Mouse (Mus musculus) Muller cell, postnatal 12 days (primary cell): ENCODE results near the gene Igfbp2.

Experiments used
- DNase-seq: peaks from one replicate; pipeline ENCODE4 v3.0.0-alpha.2; 2015; ENCODE audit errors: inconsistent ontology term

Igfbp2 gene

DNA sequence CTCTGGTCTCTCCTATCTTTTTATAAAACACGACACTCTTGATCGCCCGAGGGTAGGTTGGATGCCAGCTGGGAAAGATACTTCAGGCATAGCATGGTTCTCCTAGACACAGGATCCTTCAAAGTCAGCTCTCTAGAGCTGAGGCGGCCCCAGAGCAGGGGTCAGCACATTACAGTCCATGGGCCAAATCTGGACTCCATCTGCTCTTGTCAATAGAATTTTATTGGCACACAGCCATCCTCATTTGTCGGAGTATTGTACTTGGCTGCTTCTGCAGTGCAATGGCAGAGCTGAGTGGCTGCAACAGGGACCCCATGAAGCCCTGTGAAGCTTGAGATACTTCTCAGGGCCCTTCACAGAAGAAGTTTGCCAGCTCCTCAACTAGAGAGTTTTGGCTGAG lies 9.1 kb upstream of the Igfbp2 start:
- DNase-seq: no peak

DNA sequence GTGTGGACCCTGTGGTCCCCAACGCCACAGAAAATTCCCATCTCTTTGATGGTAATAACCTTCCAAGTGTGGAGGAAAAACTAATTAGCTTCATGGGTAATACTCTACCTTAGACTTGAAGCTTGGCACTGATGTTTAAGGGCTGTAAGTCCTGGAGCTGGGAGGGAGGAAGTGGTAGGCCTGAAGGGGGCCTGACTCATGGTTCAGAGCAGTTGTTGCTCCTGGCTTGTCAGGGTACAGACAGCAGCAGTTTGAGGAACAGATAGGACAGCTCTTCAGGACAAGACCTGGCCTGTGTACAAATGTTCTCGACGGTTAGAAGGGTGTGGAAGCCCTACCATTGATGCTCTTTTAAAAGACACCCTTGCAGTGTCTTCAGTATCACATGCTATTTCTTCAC lies 8.7 kb upstream of the Igfbp2 start:
- DNase-seq: no peak

DNA sequence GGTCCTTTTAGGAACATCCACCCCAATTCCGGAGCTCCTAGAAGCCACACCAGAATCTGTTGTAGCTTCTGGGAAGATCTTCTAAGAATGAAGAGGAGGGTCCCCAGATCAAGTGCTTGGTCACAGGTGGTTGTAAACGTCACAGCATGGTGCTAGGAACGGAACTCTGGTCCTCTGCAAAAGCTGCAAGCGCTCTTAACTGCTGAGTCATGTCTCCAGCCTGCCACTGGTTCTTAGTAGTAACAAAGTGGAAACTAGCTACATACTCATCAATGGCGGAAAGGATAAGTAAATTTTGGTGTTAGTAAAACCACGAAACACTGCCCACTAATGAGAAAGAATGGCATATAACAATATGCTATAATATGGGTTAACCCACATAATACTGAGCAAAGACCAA lies 4.3 kb upstream of the Igfbp2 start:
- DNase-seq: no peak

DNA sequence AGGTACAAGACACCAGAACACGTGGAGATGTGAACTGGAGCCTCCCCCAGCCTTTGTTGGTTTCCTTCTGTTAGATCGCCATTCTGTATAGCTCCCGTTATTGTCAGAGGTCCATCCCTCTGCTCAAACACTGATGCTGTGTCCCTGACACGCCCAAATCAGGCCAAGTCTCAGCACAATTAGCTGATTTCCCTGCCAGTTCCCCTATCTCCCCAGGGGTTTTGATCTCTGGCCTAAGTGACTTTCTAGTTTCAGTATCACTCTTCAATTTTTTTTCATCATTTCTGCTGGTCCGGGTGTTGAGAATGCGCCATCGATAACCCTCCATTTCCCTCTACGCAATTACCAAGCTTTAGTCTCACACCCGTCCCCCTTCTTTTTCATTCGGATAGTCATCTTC lies 1.4 kb upstream of the Igfbp2 start:
- DNase-seq: no peak

DNA sequence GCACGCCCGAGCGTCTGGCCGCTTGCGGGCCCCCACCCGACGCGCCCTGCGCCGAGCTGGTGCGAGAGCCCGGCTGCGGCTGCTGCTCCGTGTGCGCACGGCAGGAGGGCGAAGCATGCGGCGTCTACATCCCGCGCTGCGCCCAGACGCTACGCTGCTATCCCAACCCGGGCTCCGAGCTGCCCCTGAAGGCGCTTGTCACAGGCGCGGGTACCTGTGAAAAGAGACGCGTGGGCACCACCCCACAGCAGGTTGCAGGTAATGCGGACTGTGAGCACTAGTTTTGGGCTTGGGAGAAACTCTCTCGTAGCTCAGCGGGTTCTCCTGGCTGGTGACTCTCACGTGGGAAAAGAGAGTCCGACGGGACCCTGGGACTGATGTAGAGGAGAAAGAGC lies 401 bp downstream of the Igfbp2 start:
- no peak for DNase-seq

DNA sequence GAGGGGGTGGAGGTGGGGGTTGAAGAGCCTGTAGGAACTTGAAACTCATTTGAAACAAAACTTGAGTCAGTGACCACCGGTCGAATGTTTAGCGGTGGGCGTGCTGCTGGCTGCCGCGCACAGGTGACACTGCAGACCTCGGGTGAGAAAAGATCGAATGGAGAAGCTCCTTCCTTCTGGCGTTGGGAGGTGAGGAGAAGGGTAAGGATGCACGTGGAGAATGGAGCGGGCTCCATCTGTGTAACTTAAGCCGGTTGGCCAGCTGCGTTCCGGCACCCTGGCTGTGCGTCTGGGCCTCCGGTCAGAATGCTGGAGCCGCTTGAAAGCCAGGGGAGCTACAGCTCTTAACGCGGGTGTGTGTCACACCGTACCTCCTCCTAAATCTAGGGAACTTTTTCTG lies 983 bp downstream of the Igfbp2 start:
- DNase-seq: no peak

DNA sequence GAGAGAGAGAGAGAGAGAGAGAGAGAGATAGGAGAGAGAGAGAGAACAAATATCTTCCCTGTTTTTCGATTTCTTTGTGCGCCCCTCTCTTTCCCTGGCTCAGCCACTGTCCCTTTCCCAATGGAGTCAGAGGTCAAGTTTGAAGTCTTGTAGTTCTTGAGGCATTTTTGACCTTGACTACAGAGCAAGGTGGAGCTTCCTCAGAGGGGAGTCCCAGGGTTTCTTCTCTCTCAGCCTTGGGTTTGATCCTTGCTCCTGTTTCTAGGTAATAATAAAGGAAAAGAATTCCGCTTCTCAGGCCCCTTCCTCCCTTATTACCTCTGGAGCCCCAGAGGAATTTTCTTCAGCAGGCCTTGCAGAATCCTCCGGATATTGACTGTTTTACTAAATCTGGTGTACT lies 1.6 kb downstream of the Igfbp2 start:
- DNase-seq: no peak

DNA sequence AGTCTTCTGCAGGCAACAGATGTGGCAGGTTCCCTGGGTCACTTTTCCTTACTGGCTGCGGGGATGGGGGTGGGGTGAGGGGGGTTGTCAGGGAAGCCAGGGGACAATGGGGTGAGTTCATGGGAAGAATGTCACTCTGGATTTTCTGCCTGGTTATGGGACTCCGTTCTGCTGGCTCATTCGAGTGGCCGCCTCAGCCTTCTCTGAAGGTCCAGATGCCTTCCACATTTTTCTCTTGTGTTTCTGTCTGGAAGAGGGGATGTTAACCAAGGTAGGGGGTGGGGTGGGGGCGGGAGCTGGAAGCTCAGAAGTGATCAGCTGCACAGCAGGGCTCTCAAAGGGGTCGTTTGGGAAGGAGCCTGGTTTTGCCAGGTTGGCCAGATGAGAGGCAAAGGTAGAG lies 2.1 kb downstream of the Igfbp2 start:
- peak; percentile 57 for DNase-seq

DNA sequence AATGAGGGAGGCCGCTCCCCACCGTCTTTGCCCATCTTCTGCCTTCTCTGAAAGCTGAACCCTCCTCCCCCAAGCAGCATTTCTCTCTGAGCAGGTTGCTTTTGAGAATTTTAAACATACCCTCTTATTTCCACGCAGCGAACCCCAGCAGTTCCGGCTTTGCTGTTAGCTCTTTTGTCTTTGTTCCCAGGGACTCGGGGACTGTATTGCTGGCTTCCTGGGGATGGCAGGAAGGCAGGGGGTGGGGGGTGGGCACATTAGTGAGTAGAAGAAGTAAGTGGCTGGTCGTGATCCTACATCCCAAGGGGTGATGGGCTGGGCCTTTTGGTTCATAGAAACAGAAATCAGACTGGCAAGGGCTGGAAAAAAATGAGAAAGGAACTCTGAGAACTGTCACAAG lies 2.6 kb downstream of the Igfbp2 start:
- no peak for DNase-seq

DNA sequence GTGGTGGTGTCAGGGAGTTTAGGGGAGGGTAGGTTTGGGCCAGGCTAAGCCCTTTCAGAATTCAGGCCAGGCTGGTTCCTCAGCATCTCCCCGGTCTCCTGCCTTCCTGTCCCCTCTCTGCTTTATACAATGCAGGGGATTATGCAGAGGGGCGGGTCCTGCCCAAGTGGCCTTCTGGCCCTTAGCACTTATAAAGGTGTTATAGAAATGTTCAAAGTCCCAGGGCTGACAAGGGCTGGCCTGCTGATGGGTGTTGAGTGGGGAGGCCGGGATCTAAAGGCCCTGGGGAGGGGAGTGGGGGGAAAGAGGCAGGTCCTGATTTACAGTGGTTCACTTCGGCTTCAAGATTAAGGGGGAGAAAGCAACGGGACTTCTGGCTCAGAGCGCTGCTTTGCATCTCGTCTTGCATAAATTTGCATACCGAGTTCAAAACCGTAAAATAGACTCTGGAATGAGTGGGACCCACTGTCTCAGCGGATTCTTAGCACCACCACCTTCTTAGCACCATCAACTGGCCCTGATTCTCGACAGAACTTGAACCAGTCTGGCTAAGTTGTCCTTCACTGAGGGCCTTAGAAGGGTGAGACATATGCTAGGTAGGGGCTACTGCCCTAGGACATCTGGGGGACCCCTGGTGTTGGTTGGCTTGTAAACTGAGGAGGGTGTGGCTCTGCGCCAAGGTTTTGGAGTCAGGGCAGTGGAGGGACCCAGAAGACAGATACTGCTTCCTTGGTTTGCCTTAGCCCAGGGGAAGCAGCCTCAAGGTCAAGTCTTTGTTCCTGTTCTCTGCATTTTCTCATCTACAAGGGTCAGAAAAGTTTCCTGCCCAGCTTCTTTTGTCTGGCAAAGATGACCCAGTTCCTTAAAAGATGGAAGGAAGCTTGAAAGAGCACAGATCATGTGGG lies 3.4 kb downstream of the Igfbp2 start:
- DNase-seq: peak; percentile 37

DNA sequence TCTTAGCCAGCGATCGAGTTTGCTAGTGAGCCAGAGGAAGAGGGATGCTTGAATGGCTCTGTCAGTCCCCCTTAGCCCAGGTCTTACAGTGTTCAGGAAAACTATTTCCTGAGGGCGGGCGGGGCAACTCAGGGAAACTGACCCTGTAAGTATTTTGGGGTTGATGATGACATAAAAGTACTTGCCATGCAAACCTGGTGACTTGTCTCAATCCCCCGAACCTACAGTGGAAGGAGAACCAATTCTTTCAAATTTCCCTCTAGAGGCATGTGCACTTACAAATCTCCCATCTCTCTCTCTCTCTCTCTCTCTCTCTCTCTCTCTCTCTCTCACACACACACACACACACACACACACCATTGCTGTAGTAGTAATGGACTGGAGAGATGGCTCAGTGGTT lies 4.5 kb downstream of the Igfbp2 start:
- DNase-seq: peak; percentile 17

DNA sequence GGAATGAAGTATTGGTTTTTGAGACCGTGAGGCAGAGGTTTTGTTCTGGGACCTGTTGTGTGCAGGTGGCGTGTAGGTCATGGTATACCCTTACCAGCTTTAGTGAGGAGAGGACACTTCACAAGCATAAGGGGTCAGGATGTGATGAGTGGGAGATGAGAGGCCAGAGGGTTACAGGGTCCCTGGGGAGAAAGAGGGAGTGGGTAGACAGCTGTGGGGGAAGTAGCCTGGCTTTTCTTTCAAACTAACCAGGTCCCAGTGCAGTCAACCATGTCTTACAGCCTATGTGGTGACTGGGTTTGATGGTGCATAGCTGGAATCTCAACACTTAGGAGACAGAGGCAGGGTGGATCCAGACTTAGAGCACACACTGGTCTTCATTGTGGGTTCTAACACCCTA lies 6.2 kb downstream of the Igfbp2 start:
- DNase-seq: no peak

DNA sequence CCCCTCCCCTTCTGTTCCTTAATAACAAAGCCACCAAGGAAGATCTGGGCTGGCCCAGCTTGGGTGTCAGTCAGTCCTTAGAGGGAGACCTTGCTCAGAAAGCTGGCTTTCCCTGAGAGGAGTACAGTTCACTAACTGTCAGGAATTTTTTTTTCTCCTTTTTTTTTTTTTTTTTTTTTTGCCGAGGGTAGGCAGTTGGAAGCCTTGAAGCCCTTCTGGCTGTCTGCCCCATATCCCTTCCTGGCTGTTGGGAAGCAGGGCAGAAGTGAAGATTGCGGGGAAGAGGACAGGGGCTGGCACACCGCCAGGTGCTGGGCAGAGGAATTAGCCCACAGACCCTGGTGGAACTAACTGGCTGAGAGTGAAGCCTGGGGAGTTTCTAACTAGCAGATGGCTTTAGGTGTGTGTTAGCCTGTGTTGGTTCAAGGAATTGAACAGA lies 8.4 kb downstream of the Igfbp2 start:
- peak; percentile 88 for DNase-seq

DNA sequence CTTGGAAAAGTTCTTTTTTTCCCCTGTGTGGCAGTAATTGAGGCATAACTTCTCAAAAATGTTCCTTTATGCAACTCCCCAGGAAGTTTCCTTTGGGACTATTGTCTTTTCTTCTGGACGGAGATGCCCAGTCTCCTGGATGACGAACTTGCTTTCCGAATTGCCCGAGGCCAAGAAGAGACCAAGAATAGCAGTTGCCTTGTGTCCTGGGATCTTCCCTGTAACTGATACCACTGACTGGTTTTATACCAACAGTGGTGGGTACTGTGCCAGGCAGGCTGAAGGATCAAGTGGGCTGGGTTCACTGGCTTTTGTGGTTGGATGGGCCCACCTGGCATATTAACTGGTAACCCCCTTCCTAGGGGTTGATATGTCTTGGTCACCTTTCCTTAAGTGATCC lies 9.3 kb downstream of the Igfbp2 start:
- DNase-seq: peak; percentile 57

DNA sequence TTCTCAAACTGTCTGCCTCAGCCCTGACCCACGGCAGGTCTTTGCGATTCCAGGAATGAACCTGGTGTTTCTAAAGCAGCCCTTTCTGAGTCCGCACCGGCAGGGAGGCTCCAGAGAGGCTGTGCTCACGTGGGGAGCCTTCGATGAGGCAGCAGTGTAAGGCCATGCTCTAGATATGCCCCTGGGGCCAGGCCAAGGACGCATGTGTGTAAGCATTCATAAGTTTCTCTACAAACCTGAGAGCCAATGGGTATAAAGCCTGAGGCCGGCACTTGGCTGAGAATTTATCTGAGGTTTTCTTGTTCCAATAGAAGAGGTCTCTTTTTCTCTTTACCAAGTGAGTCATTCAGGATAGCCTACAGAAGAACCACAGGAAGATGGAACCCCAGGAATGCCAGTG lies 15.1 kb downstream of the Igfbp2 start:
- DNase-seq: peak; percentile 96

DNA sequence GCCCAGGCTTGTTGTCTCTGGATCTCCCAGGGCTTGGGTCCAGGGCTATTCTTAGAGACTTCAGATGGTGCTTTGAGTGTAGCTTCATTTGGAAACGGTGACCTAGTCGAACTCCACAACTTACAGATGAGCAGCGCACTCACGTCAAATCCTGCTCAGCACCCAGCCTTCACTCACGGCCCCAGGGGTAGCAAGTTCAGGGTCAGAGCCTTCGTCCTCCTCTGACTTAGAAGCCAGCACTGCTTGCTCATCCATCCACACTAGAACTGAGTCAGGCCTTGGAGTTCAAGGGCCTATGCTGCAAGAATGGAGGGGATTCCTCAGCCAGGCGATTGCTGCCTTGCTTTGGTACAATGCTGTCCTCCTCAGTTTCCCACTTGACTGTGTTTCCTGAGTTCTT lies 15.5 kb downstream of the Igfbp2 start:
- no peak for DNase-seq

DNA sequence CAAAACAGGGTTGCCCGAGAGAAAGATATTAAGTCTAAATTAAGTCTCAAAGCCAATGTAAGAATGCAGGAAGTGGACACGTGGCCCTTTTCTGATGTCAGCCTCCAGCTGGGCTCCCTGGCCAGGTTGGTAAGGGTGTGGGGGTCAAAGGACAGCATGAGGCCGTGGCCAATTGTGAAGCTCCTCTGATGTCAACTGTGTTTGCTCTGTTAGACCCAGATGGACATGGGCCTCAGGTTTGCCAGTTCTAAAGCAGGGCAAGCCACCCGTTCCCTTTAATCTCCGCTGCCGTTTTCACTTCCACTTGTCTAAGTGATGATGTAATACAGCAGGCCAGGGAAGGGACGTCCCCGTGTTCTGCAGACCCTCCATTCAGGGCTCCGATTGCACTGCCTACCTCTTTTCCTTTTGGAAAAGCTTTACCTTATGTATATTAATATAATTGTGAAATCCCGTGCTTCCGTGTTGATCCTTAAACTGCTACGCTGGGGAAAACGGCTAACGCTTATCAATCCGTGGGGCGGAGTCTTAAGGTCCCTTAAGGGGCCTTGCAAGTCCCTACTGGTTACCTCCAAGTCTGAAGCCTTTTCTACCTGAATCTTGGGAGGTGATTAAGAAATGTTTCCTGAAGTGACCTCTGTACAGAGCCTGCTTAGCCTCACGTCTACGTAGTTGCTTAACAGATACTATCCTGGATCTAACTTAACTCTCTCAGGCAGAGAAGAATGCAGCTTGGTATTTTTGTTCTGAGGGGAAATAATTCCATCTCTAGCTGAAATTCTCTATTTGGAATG lies 18.6 kb downstream of the Igfbp2 start:
- DNase-seq: no peak

DNA sequence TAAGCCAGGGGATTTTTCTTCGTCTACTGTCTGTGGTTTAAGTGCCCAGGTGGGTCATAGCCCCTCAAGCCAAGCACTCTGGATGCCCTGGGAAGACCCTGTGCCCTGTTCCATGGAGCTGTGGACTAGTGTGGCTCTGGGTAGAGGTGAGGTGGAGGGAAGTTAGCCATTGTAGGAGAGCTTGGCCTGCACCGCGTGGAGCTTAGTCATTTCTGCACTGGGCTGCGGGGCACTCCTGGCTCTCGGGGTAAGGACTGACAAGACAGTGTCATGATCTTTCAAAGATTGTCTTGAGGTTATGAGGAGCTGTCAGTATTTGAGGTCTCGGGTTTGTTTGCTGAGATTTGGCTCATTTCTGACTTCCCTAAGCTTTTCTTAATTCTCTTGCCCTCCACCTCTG lies 20.4 kb downstream of the Igfbp2 start:
- no peak for DNase-seq

DNA sequence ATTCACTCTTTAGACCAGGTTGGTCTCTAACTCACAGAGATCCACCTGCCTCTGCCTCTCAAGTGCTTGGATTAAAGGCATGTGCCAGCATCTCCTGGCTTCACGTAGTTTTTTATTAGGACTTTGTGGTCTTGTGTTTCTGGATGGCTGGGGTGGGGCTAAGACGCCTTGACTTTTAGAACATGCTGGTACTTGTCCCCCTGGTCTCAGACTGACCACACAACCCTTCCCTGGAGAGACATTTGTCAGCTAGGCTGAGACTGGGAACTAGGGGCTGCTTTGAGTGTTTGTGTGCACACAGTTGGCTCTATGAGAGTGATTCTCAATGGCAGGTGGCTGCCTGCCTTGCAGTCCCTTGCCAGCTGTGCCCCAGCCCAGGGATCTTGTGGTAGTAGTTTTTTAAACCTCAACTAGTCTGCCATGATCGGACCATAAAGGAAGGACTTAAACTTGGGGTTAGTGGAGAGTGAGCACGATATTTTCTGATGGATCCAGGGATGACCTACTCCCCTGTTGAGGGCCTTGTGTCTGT lies 23.6 kb downstream of the Igfbp2 start:
- DNase-seq: peak; percentile 6

DNA sequence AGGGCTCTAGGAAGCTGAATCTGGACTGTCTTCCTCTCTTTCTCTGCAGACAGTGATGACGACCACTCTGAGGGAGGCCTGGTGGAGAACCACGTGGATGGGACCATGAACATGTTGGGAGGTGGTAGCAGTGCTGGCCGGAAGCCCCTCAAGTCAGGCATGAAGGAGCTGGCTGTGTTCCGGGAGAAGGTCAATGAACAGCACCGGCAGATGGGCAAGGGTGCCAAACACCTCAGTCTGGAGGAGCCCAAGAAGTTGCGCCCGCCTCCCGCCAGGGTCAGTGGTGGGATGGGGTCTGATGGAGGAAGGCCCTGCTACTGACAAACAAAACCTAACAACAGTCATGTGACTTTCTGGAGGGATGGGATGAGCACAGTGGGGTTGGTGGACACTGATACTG lies 24.7 kb downstream of the Igfbp2 start:
- peak; percentile 17 for DNase-seq

DNA sequence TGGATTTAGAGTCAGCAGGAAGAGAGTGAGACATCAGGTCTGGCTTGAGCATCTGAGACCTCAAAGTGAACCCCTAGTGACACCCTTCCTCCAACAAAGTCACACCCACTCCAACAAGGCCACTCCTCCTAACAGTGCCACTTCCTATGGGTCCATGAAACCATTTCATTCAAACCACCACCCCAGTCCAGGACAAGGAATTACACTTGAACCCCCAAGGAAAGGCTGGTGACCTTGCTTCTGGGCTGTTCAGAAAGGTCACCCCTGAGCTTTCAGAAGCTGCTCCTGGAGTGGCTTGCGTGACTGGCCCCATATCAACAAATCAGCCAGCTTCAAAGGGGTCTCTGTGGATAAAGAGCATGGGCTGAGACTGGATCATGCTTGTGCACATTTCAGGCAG lies 29.5 kb downstream of the Igfbp2 start:
- DNase-seq: no peak

DNA sequence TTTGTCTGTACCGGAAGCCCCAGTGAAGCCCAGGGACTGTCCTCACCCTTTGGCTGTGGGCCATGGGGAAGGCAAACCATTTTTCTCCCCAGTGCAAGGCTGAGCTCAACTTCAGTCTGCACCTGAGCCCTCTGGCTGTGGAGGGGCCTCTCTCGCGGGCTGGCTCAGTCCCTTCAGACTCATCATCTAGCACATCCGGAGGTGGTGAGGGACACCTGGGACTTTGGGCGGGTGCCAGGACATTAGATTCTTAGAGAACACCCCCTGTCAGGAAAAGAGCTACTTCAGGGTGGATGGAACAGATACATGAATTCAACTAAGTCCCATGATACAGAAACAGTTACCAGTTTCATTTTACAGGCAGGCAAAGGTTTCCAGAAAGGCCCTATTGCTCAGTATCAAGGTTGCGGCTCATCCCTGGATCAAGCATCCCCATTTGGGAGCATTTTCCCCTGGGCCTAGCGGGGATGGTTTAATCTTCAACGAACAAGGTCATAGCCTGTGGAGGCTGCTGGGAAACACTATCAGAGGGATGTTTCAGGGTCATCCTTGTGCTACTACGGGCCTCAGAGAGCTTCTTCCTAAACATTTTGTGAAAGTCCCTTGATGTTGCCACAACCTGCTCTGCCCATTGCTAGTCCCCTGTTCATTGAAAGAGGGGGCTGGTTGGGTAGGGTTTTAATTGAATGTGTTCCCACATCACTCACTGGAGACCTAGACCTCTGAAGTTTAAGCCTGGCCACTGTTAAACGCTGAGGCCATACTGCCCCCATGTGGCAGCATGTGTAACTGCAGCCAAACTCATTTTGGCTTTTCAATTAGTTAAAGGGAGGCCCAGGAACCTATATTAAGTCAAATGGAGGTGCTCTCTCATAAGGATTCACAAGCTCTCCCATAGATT lies 30.3 kb downstream of the Igfbp2 start:
- peak; percentile 79 for DNase-seq
